Mouse (Mus musculus) hindbrain, embryonic 16.5 days (tissue): ENCODE results near the gene Kcne3. TPM values are rescaled to one million over a fixed set of nuclear protein-coding genes. Genes with fewer than 3 reads are reported as not detected.
A peak's percentile ranks its signal among the peaks of the same experiment; 100 is the strongest.

Experiments used
- ATAC-seq: fragments of 200-750 bp; cut with Nextera tagmentation; 2 replicates; pipeline ENCODE4 v1.8.0; 2017; ENCODE audit warnings: moderate TSS enrichment, moderate library complexity
- H3K27ac ChIP-seq: fragments of 300-500 bp; sonication (generic); 2 replicates; pipeline ENCODE4 v1.5.1; 2014; ENCODE audit warnings: low read depth, mild to moderate bottlenecking, control low read depth, low read length, moderate library complexity
- H3K27me3 ChIP-seq: fragments of 300-500 bp; sonication (generic); replicated peaks from 2 replicates; pipeline ENCODE4 v1.6.1; 2014; ENCODE audit warnings: low read length; ENCODE audit not compliant: control insufficient read depth, insufficient read depth
- H3K36me3 ChIP-seq: fragments of 300-500 bp; sonication (generic); 2 replicates; pipeline ENCODE4 v1.6.1; 2014; ENCODE audit warnings: mild to moderate bottlenecking, low read length, moderate library complexity, mixed read lengths; ENCODE audit not compliant: control insufficient read depth, insufficient read depth
- H3K4me1 ChIP-seq: fragments of 300-500 bp; sonication (generic); 2 replicates; pipeline ENCODE4 v1.6.1; 2014; ENCODE audit warnings: low read depth, low read length; ENCODE audit not compliant: control insufficient read depth, insufficient read depth
- H3K4me2 ChIP-seq: fragments of 300-500 bp; sonication (generic); 2 replicates; pipeline ENCODE4 v1.6.1; 2014; ENCODE audit warnings: mild to moderate bottlenecking, low read length, control low read depth, moderate library complexity
- H3K4me3 ChIP-seq: fragments of 300-500 bp; sonication (generic); 2 replicates; pipeline ENCODE4 v1.5.1; 2014; ENCODE audit warnings: mild to moderate bottlenecking, low read length, control low read depth, moderate library complexity
- H3K9ac ChIP-seq: fragments of 300-500 bp; sonication (generic); 2 replicates; pipeline ENCODE4 v1.6.1; 2014; ENCODE audit warnings: low read depth, mild to moderate bottlenecking, control low read depth, low read length, moderate library complexity
- H3K9me3 ChIP-seq: fragments of 300-500 bp; sonication (generic); 2 replicates; pipeline ENCODE4 v1.6.1; 2014; ENCODE audit warnings: mild to moderate bottlenecking, low read length, moderate library complexity; ENCODE audit not compliant: control insufficient read depth
- WGBS: fragments of 180-500 bp; shearing (Covaris S2); extraction: QIAGEN DNeasy Blood & Tissue Kit; methylation state at CpG from one replicate; pipeline ENCODE4 v1.1.7; 2014; 5-methylcytosine and 5-hydroxymethylcytosine counted together
- polyA plus RNA-seq: library from polyadenylated mRNA; unstranded; fragments of >200 nt; fragmentation: Nextera tagmentation; extraction: Ambion mirVana; gene quantifications from 2 replicates; pipeline ENCODE4 v1.2.1, GENCODE M21; 2015

The Kcne3 gene
- polyA plus RNA-seq, 1 experiment from 2014 or later: 0.31 TPM

- 0 out of 2 replicates have a peak overlapping the region, but pooled peaks have one; percentile 54 for H3K9ac ChIP-seq
- H3K27me3 ChIP-seq: peaks cover 19% of the 10 kb centered on the region
- 0 out of 2 replicates have a peak, but pooled peaks have one; percentile 11 for ATAC-seq
- peak overlapping the region; percentile 38 for H3K4me3 ChIP-seq
- WGBS: 3% methylated on average over 15 of the region's 15 CpGs
- H3K9me3 ChIP-seq: no peaks in the 10 kb centered on the region
- peak overlapping the region; percentile 84 for H3K4me2 ChIP-seq
- H3K27ac ChIP-seq: no peak overlapping the region
- no peaks in the 10 kb centered on the region for H3K36me3 ChIP-seq
- H3K4me1 ChIP-seq: peaks cover 11% of the 10 kb centered on the region
These were observed 2.6 kb downstream of the Kcne3 start for GRCm38 (mm10) chr7:100178891-100179233.

GRCm38 (mm10) chr7:100179394-100179793, 3.1 kb downstream of the Kcne3 start:
- Histone ChIP-seq H3K4me2 (peak overlapping the region; percentile 84), H3K4me3 (peak overlapping the region; percentile 38; the same call in 1 of the 2 replicates), H3K9ac (no peak overlapping the region), H3K4me1 (peaks cover 11% of the 10 kb centered on the region), H3K27ac (no peak overlapping the region), H3K36me3 (no peaks in the 10 kb centered on the region), H3K9me3 (no peaks in the 10 kb centered on the region), H3K27me3 (peaks cover 19% of the 10 kb centered on the region)
- ATAC-seq: no peak
- WGBS: 69% methylated on average over 7 of the region's 7 CpGs

DNA sequence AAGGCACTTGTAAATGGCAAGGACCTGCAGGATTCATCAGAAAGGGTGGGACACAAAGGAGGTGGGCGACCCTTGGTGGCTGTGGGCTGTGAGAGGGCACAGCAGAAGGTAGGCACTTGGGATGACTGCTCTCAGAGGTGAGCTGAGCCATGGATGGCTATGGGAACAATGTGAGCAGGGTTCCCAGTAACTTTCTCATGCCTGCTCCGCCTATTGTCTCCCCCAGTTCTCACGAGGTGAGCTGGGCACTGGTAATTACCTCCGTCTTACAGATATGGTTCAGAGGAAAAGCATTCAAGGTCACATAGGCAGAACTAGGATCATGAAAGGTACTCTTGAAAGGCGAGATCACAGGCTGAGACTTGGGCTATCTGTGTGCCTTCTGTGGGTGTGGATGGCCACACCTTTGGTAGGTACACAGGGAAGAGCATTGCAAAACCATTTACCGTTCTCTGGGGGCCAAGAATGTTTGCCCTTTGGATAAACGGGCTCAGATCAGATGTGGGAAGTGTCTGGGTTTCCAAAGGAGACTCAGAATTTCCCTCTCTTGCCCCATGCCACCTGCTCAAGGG, 3.6 kb downstream of the Kcne3 start:
- Histone ChIP-seq H3K27me3 (peaks cover 19% of the 10 kb centered on the region), H3K27ac (no peak overlapping the region), H3K9me3 (no peaks in the 10 kb centered on the region), H3K4me3 (no peak overlapping the region), H3K4me2 (no peak overlapping the region), H3K4me1 (peaks cover 11% of the 10 kb centered on the region), H3K36me3 (no peaks in the 10 kb centered on the region), H3K9ac (no peak overlapping the region)
- WGBS: 69% methylated on average over 7 of the region's 7 CpGs
- no peak for ATAC-seq

DNA sequence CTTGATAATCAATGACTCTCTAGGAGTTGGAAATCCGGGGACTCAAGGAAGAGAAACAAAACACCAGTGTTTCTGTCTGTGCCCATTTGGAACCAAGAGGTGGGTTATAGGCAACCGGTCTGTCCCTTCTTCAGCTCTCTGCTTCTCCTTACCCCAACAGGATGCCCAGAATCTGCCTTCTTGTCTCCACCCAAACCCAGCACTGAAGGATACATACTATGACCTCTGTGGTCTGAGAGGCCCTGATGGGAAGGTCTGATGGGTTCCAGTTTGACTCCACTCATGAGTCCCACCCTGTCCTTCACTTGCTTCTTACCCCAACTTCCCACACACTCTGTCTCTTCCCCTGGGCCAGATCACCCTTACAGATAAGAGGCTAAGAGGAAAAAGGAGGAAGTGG, 4.9 kb downstream of the Kcne3 start:
- no peak for ATAC-seq
- no peak overlapping the region for H3K9ac ChIP-seq
- no peaks in the 10 kb centered on the region for H3K9me3 ChIP-seq
- peaks cover 19% of the 10 kb centered on the region for H3K27me3 ChIP-seq
- H3K4me1 ChIP-seq: peaks cover 11% of the 10 kb centered on the region
- WGBS: 81% methylated on average over 2 of the region's 2 CpGs
- no peak overlapping the region for H3K27ac ChIP-seq
- H3K4me3 ChIP-seq: no peak overlapping the region
- no peak overlapping the region for H3K4me2 ChIP-seq
- H3K36me3 ChIP-seq: no peaks in the 10 kb centered on the region

GRCm38 (mm10) chr7:100181614-100182013, 5.3 kb downstream of the Kcne3 start:
- no peak overlapping the region for H3K9ac ChIP-seq
- H3K9me3 ChIP-seq: no peaks in the 10 kb centered on the region
- H3K4me2 ChIP-seq: no peak overlapping the region
- H3K36me3 ChIP-seq: no peaks in the 10 kb centered on the region
- WGBS: 79% methylated on average over 3 of the region's 3 CpGs
- ATAC-seq: no peak
- H3K27me3 ChIP-seq: peaks cover 19% of the 10 kb centered on the region
- no peak overlapping the region for H3K4me3 ChIP-seq
- peaks cover 11% of the 10 kb centered on the region for H3K4me1 ChIP-seq
- no peak overlapping the region for H3K27ac ChIP-seq

DNA sequence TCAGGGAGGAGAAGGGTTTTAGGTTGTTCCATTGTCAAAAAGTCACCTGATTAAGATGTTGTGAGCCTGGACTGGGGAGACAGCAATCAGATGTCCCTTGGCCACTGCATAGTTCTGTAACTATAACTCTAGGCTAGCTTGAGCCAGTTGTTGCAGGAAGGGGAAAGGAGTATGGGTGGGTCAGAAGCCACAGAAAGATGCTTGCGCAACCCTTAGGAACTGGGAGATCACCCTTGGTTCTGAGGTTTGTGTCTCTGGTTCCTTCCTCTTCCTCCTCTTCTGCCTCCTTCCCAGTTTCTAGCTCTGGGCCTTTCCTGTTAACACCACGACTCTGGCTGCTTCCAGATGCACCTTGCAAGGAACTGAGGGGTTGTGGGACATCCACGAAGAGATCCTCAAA, 6.1 kb downstream of the Kcne3 start:
- Histone ChIP-seq H3K4me1 (peaks cover 11% of the 10 kb centered on the region), H3K36me3 (no peaks in the 10 kb centered on the region), H3K27ac (no peak overlapping the region), H3K27me3 (peaks cover 15% of the 10 kb centered on the region), H3K9ac (no peak overlapping the region), H3K4me2 (no peak overlapping the region), H3K9me3 (no peaks in the 10 kb centered on the region), H3K4me3 (no peak overlapping the region)
- WGBS: 81% methylated on average over 3 of the region's 3 CpGs
- no peak for ATAC-seq

DNA sequence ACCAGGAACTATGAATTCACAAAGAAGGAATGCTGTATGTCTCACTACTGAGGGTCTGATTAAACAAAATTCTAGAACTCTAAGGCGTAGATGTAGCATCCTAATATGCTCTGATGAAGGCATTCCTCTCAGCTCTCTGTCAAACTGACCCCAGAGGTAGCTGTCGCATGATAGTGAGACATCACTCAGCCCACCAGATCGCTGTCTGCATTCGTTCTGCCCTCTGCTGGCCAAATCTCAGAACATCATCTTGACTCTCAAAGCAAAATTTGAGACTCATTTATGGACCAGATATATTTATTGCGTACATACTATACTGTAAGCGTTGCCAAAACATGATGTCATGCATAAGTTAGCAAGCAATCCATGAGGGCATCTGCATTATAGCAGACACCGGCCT, 11.3 kb downstream of the Kcne3 start:
- Histone ChIP-seq H3K4me3 (no peak overlapping the region), H3K4me2 (no peak overlapping the region), H3K9ac (no peak overlapping the region), H3K27ac (no peak overlapping the region), H3K27me3 (no peaks in the 10 kb centered on the region), H3K4me1 (no peaks in the 10 kb centered on the region), H3K9me3 (no peaks in the 10 kb centered on the region), H3K36me3 (no peaks in the 10 kb centered on the region)
- WGBS: 25% methylated on average over 7 of the region's 7 CpGs
- ATAC-seq: peak; percentile 64; the same call in 1 of the 2 replicates

DNA sequence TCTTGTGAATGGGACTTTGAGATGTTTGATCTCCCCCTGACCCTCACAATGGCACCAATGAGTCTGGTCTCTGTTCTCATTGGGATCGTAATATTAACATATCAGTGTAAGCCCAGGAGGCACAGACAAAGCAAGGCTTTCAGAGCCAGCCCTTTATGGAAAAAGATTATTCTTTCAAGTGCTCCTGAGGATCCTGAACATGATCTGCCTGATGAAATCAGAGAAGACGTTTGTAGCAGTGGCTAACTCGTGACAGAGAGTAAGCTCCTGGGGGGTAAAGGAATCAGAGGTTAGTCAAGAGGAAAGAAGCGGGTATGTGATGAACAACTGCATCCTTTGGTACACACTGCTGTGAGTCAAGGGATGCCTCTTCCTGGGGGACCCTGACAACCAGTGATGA, 13.9 kb downstream of the Kcne3 start:
- Histone ChIP-seq H3K27ac (no peak overlapping the region), H3K9ac (no peak overlapping the region), H3K4me3 (no peak overlapping the region), H3K36me3 (no peaks in the 10 kb centered on the region), H3K9me3 (no peaks in the 10 kb centered on the region), H3K4me1 (no peaks in the 10 kb centered on the region), H3K4me2 (no peak overlapping the region), H3K27me3 (no peaks in the 10 kb centered on the region)
- 42% methylated on average over 4 of the region's 4 CpGs for WGBS
- no peak for ATAC-seq

DNA sequence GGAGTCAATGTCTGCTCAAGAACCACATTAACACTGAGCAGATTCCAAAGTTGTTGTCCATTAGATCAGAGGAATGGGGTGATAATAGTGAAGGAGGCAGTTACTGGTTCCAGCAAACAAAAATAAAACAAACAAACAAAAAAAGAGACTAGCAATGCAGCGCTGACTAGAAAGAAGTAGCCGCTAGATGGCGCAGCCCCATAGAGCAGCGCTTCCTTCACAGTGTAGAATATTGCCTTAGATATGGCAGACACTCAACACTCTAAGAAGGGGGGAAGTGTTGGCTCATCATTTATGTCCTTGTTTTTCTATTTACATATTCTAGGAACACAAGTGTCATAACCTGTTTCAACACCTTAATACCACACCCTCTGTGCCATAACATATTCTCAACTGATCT, 14.5 kb downstream of the Kcne3 start:
- Histone ChIP-seq H3K4me3 (no peak overlapping the region), H3K4me1 (no peaks in the 10 kb centered on the region), H3K4me2 (no peak overlapping the region), H3K27me3 (no peaks in the 10 kb centered on the region), H3K9me3 (no peaks in the 10 kb centered on the region), H3K9ac (no peak overlapping the region), H3K36me3 (no peaks in the 10 kb centered on the region), H3K27ac (no peak overlapping the region)
- 15% methylated on average over 4 of the region's 4 CpGs for WGBS
- ATAC-seq: no peak

GRCm38 (mm10) chr7:100201191-100201590, 24.9 kb downstream of the Kcne3 start:
- Histone ChIP-seq H3K27me3 (no peaks in the 10 kb centered on the region), H3K4me2 (no peak overlapping the region), H3K9ac (no peak overlapping the region), H3K9me3 (no peaks in the 10 kb centered on the region), H3K4me1 (no peaks in the 10 kb centered on the region), H3K36me3 (no peaks in the 10 kb centered on the region), H3K27ac (no peak overlapping the region), H3K4me3 (no peak overlapping the region)
- no peak for ATAC-seq
- WGBS: 92% methylated on average over 3 of the region's 3 CpGs
